Mouse (Mus musculus) cerebellum, postnatal 14 days (tissue): ENCODE data around the gene Mms22l.
"Not testable (repeated sequence)": the region's sequence is repeated elsewhere in the genome, so short reads cannot be mapped to it uniquely, and the experiment has no call there.

Experiments
- DNase-seq, 2 experiments: peaks; one replicate each; pipeline ENCODE4 v3.0.0; 2021; ENCODE audit warnings: mixed read lengths in 2 of 2

The Mms22l gene

DNA sequence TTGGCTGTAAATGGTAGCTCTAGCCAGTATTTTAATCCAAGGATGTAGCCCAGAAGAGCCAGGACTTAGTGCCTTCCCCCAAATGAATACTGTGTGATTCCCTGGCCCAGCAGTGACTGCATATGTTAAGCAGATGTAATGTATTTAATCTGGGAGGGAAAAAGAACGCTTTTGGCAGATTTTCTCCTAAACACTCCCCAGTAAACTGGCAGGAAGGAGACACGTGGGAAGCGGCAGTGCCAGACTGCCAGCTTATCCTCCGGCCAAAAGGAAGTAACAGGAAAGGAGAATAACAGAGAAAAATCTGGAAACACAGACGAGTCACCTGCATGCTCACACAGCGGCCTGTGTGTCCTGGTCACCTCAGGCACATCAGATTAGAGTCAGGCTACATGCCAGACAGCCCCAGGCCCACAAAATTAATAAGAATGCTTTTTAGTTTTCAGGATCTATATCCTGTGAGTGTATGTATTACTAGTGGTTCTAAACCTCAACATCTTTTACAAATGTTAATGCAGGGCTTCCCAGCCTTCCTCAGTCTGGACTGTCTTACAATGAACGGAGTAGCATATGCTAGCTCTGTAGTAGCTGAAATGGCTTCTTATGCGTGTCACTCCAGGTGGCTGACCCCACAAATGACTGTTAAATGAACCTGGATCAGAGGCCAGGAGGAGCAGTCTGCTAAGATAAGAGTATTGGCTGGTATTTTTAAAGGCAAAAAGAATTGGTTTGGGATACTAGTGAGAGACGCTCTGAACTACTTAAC is 125.4 kb downstream of the Mms22l start:
- peak; percentile 37 to 56 for DNase-seq

DNA sequence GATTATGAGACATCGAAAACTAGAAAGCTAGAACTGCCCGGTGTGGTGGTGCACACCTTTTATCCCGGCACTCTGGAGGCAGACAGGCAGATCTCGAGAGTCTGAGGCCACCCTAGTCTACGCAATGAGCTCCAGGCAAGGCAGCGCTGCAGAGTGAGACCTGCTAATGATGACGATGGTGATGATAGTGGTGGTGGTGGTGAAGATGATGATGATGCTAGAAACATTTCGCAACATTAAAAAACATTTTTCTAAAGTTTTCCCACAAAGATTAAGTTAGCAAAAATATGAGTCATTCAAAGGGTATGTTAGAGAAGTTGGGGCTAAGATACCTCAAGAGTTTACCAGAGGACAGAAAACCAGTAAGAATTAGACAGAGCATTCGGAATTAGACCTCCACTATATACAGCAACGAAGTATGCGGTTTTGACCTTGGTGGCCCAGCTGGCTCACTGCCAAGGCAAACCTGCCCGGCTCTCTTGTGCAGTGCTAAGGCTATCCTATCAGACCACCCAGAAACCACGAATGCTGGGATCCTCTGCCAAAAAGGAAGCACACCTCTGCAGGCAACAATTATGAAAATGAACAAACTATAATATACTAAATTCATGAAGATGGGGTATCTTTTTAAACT is 129.8 kb downstream of the Mms22l start:
- no peak for DNase-seq

DNA sequence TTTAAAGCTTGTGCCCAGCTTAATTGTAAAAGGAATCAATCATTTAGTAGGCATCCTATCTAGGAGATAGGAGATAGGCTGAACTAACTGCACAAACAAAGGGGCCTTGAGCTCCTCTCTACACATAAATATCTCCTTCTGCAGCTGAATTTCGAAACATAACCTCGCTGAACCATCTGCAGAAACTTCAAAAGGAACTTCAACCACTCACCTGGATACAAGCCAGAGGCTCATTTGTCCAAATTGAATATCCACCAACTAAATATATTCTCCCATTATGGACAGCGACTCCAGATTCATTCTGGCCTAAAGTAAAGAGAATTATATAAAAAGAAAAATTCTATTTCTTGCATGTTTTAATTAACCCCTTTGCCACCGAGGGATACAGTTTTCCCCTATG is 130.4 kb downstream of the Mms22l start:
- DNase-seq, result no peak

DNA sequence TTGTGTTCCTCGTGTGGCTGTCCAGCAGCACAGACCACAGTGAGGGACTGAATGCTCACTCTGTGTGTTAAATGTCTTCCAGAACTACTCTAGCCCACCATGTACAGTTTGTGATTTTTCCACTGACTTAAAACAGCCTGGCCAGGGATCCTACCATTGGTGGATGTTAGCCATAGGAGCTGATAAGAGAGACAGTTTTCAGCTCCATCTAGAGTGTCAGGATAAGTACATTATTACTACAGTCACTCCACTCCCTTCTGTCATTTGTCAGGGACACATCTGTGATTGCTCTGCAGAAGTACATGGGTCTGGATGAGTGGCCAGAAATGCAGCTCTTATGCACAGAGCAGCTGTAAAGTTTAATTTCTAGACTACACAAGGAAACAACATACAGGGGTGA is 131.6 kb downstream of the Mms22l start:
- no peak for DNase-seq

DNA sequence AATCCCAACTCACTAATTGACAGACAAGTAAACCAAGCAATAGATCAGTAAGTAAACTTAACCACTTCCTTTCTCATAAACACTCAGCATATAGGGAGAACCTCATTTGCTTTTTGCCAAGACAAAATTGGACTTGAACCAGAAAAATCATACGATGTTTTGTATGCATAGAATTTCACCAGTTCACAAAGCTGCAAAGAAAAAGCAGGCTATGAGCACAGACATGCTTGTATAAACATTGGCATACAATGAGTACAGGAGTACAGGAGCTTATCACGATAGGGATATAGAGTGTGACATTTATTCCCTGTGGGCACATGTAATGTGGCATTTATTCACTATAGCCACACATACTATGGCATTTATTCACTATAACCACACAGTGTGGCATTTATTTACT is 134.2 kb downstream of the Mms22l start:
- no peak for DNase-seq

DNA sequence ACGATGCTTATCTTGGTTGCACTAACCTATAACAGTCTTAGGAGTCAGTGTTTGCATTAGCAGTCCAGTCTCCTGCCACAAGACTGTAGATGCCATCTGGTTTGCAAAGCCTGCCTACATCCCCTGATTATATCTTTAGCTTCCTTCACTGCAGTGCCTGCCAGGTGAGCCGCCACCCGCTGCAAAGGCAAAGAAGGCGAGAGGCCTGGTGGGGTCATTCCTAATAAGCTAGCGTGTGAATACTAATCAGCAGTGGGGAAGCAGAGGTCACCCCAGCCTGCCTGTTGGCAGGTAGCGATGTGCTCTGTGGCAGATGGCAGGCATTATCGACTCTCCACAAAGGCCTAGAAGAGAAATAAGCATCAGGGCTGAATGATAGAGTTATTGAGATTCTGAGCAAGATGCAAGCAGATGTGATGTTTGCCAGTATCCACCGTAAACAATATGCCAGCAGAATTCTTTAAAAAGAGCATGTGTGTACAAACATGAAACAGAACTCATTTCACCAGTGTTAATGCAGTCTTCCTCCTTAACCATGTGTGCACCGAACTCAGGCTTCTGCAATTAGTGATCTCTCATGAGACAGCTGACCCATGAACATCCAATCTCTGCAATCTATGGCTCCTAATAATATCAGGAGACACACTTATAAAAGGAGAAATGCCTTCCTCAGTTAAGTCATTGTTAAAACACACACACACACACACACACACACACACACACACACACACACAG is 135.1 kb downstream of the Mms22l start:
- peak; percentile 52 to 74 for DNase-seq

DNA sequence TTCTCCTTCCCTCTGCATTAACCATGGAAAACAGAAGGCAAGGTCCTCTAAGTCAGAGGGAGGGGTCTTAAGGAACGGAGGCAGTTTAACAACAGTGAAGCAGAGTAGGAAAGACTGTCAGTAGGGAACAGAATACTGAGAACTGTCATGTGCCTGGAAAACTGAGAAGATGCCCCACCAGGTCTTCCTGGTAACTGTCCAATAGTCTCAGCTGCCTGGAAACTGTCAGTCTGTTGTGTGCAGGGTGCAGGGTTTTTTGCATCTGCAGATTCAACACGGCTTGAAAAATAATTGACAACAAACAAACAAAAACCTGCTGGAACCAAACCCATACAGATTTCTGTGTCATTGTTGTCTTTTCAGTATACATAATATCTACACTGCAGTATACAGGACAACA is 146.1 kb downstream of the Mms22l start:
- DNase-seq, result peak; percentile 30 to 33

DNA sequence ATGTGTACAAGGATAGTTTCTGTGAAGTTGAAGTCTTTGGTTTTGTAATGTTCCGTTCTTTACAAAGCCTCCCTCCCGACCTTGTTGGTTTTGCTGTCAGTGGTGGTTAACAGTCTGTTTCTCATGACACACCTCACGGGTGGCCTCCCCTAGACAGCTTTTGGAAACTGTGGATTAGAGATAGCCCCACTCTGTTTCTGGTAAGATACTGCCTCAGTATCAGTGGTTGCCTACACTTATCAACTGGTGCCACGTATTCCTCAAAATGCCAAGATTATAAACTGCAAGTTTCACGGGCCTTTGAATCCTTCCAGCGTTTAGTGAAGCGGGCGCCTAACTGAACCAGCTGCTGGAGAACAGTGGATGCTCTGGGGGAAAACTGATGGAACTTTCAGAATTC is 148.5 kb downstream of the Mms22l start:
- DNase-seq, result not testable (repeated sequence)
